Mouse (Mus musculus): ENCODE results near the gene Pgbd5. TPM values are rescaled to one million over a fixed set of nuclear protein-coding genes. Genes with fewer than 3 reads are reported as not detected.

The Pgbd5 gene
- polyA plus RNA-seq, 1 experiment, result 0.13 TPM

DNA sequence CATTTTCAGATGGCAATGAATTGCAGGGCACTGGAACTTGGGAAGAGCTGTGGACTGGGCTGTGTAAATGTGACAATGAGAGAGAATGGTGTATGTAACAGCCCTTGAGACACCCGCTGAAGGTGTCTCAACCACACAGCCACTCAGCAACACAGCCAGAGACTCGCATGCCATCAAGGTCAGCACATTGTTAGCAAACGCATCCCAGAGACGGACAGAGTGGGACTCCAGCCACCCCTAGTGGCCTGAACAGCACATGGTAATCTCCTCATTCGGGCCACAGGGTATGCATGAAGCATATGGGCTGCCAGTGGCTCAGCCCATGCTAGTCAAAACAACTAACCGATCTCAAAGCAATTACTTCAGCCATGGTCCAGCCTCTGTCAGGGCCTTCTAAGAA is 60.2 kb downstream of the Pgbd5 start:
- no peaks in the 10 kb centered on the region for H3K9me3 ChIP-seq
- H3K27me3 ChIP-seq (replicated peaks), result peaks cover 58% of the 10 kb centered on the region
- H3K4me3 ChIP-seq (replicated peaks), result no peak overlapping the region
- H3K4me1 ChIP-seq, result peaks cover 32% of the 10 kb centered on the region
- no peak for TF ChIP-seq GATA1 (IDR thresholded peaks at IDR 0.05; ENCODE audit: borderline replicate concordance, low read length)
- no peak for TF ChIP-seq FLI1 (IDR thresholded peaks at IDR 0.05; ENCODE audit: low read length)
- H3K36me3 ChIP-seq (replicated peaks; ENCODE audit: low read length), result no peaks in the 10 kb centered on the region

DNA sequence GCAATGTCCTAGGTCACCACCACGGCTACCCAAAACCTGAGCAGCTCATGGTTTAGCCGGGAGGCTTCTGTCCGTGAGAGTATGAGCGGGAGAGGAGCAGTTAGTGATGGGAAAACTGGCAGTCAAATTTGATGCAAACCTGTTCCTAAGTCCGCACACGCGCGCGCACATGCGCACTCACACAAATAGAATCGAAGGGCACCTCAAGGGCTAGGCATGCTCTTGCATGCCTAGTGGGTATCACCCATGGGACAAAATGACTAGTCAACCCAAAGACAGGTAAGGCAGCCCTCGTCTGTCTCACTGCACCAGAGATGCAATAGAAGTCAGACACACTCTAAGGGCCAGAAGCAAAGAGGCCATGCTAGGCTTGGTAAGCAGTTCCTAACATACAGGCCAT is 63.1 kb downstream of the Pgbd5 start:
- Histone ChIP-seq H3K27me3 (replicated peaks) (peaks cover 43% of the 10 kb centered on the region), H3K4me1 (peaks cover 44% of the 10 kb centered on the region), H3K36me3 (replicated peaks; ENCODE audit: low read length) (no peaks in the 10 kb centered on the region)

DNA sequence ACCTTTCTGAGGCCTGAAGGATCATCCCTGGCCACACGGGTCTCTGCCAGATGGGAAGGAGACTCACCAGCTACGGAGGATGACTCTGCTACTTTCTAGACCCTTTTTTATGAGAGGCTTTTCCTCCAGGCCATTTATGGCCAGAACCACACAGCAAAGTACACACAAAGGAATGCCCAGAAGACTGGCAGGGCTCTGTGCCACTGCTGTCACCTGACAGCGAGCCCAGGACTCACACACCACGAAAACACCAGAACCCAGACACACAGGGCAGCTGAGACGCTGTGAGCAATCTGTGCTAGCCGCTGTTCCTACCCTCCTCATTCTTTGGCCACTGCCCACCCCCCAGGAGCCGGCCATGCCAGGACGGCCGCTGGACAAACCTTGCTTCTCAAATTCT is 63.7 kb downstream of the Pgbd5 start:
- peaks cover 44% of the 10 kb centered on the region for H3K4me1 ChIP-seq
- no peaks in the 10 kb centered on the region for H3K36me3 ChIP-seq (replicated peaks; ENCODE audit: low read length)
- H3K9me3 ChIP-seq, result no peaks in the 10 kb centered on the region
- TF ChIP-seq GATA1 (IDR thresholded peaks at IDR 0.05; ENCODE audit: borderline replicate concordance, low read length) (no peak), FLI1 (IDR thresholded peaks at IDR 0.05; ENCODE audit: low read length) (no peak)
- no peak overlapping the region for H3K4me3 ChIP-seq (replicated peaks)
- H3K27me3 ChIP-seq (replicated peaks), result peaks cover 45% of the 10 kb centered on the region

More for the DNA sequence above, 63.1 kb downstream of the Pgbd5 start:
- no peak for TF ChIP-seq GATA1 (IDR thresholded peaks at IDR 0.05; ENCODE audit: borderline replicate concordance, low read length)
- no peak for TF ChIP-seq FLI1 (IDR thresholded peaks at IDR 0.05; ENCODE audit: low read length)
- Histone ChIP-seq H3K4me3 (replicated peaks) (no peak overlapping the region), H3K9me3 (no peaks in the 10 kb centered on the region)

DNA sequence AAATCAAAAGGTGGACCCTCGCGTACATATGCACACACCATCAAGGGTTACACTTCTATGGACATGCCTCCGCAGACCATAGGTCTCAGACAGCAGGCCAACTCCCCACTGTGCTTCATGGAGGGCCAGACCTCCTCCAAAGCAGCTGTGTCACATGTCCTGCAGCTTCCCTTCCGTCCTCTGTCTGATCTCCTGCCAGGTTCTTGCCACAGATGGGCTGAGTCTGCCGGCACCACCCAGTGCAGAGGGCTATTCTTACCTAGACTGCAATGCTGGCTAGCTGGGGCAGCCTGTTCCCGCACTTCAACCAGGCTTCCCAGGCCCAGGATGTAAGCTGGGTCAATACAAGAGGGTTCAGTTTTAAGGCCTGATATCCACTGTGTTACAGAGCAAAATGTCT is 64.3 kb downstream of the Pgbd5 start:
- peaks cover 44% of the 10 kb centered on the region for H3K4me1 ChIP-seq
- TF ChIP-seq GATA1 (IDR thresholded peaks at IDR 0.05; ENCODE audit: borderline replicate concordance, low read length), result no peak
- no peak for TF ChIP-seq FLI1 (IDR thresholded peaks at IDR 0.05; ENCODE audit: low read length)
- H3K36me3 ChIP-seq (replicated peaks; ENCODE audit: low read length), result no peaks in the 10 kb centered on the region
- peaks cover 44% of the 10 kb centered on the region for H3K27me3 ChIP-seq (replicated peaks)
- no peaks in the 10 kb centered on the region for H3K9me3 ChIP-seq
- peak overlapping the region; percentile 59 for H3K4me3 ChIP-seq (replicated peaks)

DNA sequence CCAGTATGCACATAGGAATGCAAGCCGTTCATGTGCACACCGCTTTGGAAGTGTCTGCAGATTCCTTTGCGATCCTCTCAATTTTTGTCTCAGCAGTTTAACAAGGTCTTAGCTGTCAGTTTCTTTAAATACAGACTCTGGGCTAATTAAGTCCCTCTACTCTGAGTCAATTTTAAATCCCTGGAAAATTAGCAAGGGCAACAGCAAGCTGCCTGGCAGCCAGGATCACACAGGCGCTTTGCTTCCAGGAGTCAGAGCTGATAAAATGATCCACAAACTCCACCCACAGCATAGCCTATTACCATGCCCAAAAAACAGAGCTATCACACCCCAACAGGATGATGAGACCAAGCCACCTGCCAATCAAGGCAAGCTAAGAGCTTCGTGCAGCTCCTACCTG is 65.7 kb downstream of the Pgbd5 start:
- TF ChIP-seq FLI1 (IDR thresholded peaks at IDR 0.05; ENCODE audit: low read length) (no peak), GATA1 (IDR thresholded peaks at IDR 0.05; ENCODE audit: borderline replicate concordance, low read length) (no peak)
- Histone ChIP-seq H3K9me3 (no peaks in the 10 kb centered on the region), H3K4me1 (peaks cover 44% of the 10 kb centered on the region), H3K36me3 (replicated peaks; ENCODE audit: low read length) (no peaks in the 10 kb centered on the region), H3K27me3 (replicated peaks) (peaks cover 39% of the 10 kb centered on the region), H3K4me3 (replicated peaks) (no peak overlapping the region)

DNA sequence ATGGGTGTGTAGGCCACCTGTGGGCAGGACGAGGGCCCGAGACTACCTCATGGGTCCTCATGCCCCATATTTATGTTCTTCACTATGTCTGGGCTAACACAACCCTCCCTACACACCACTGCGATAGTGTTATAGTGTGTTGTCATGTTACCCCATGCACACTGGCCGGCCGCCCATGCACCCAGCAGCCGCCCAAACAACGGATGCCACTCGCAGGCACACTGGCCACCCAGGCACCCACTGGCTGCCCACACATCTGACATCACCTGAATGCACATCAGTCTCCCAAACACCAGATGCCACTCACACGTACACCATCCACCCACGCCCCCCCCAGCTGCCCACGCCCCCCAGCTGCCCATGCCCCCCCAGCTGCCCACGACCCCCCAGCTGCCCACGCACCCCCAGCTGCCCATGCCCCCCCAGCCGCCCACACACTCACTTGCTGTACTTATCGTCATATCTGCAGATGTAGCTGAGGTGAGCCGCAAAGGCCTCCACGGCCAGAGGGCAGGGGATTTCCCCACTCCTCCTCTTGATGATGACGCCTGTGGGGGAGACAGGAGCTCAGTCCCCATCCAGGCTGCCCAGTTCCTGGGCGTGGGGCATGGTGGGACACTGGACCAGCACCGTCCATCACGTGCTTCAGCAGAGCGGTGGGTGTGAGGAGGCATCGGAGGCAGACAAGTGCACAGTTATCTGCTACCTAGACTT is 67.9 kb downstream of the Pgbd5 start:
- Histone ChIP-seq H3K27me3 (replicated peaks) (peaks cover 31% of the 10 kb centered on the region), H3K36me3 (replicated peaks; ENCODE audit: low read length) (no peaks in the 10 kb centered on the region), H3K4me3 (replicated peaks) (peak overlapping the region; percentile 30), H3K9me3 (no peaks in the 10 kb centered on the region), H3K4me1 (peaks cover 43% of the 10 kb centered on the region)
- TF ChIP-seq FLI1 (IDR thresholded peaks at IDR 0.05; ENCODE audit: low read length), result no peak
- TF ChIP-seq GATA1 (IDR thresholded peaks at IDR 0.05; ENCODE audit: borderline replicate concordance, low read length), result no peak

DNA sequence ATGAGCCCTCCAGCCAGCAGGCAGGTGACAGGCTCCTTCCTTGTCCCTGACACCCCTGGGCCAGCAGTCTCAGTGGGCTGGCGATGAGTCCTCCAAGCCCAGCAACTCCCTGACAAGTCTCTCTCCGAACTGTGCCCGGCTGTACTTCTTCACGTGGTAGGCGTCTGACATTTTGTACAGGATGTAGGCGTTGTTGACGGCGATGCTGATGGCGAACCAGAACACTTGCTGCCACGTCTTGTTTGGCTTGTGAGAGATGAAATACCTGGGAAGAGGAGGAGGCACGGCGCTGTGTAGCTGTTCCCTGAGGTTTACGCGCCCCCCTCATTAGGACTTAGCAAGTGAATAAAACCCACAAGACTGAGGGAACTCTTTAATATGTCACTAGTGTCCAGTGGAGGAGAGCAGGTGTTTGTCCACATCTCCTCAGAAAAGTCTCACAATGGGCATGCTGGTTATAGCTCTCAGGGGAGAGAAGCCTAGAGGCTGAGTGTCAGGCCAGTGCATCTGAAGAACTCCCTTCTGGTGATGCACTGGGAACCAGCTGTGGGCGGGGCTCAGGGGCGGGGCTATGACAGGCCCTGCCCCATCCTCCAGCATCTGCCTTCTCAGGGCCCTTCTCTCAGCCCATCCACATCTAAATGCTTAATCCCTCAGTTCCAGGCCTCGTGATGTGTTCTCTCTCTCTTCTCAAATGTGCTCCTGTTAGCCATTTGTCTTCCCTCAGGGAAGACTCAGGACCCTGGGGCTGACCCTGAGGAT is 68.9 kb downstream of the Pgbd5 start:
- no peaks in the 10 kb centered on the region for H3K9me3 ChIP-seq
- no peaks in the 10 kb centered on the region for H3K36me3 ChIP-seq (replicated peaks; ENCODE audit: low read length)
- TF ChIP-seq GATA1 (IDR thresholded peaks at IDR 0.05; ENCODE audit: borderline replicate concordance, low read length) (no peak), FLI1 (IDR thresholded peaks at IDR 0.05; ENCODE audit: low read length) (no peak)
- no peak overlapping the region for H3K4me3 ChIP-seq (replicated peaks)
- H3K4me1 ChIP-seq, result peaks cover 35% of the 10 kb centered on the region
- peaks cover 29% of the 10 kb centered on the region for H3K27me3 ChIP-seq (replicated peaks)

DNA sequence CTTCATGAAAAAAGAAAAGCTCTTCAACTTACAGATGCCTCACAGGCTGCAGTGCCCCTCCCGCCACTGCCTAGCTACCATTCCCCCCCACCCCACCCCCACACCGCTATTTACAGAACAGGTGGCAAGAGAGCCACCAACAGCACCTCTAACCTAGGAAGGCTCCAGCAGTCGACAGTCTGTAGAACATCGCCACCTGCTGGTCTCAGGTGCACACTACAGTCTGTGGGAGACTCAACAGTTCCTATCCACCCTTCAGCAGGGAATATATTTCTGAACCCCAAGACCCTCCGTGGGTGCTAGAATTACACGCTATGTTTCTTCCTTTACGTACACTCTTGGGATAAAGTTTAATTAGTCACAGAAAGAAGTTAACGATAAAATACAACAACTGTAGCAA is 71.2 kb downstream of the Pgbd5 start:
- H3K27me3 ChIP-seq (replicated peaks), result peaks cover 28% of the 10 kb centered on the region
- H3K36me3 ChIP-seq (replicated peaks; ENCODE audit: low read length), result no peaks in the 10 kb centered on the region
- peaks cover 13% of the 10 kb centered on the region for H3K4me1 ChIP-seq
- H3K9me3 ChIP-seq, result no peaks in the 10 kb centered on the region
- H3K4me3 ChIP-seq (replicated peaks), result no peak overlapping the region
- TF ChIP-seq GATA1 (IDR thresholded peaks at IDR 0.05; ENCODE audit: borderline replicate concordance, low read length), result no peak
- no peak for TF ChIP-seq FLI1 (IDR thresholded peaks at IDR 0.05; ENCODE audit: low read length)

GRCm38 (mm10) chr8:124363337-124363736 is 76.1 kb downstream of the Pgbd5 start:
- TF ChIP-seq FLI1 (IDR thresholded peaks at IDR 0.05; ENCODE audit: low read length) (no peak), GATA1 (IDR thresholded peaks at IDR 0.05; ENCODE audit: borderline replicate concordance, low read length) (no peak)
- peaks cover 39% of the 10 kb centered on the region for H3K27me3 ChIP-seq (replicated peaks)

DNA sequence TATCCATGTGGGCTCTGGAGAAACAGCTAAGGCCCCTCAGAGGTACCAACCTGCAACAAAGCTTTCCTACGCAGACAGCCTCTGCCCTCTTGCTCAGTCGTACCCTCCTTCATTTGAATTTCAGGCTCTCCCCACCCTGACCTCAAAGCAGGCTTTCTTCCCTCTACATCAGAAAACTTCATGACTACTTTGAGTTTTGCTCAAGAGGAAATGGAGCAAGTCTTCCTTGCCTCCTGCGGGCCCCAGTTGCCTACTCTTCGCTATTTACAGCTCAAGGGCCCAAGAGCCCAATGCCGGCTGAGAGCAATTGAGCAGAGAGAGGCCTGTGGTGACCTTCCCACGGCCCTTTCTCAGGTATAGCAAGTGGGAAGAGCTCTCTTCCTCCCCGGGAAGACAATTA is 76.9 kb downstream of the Pgbd5 start:
- Histone ChIP-seq H3K36me3 (replicated peaks; ENCODE audit: low read length) (no peaks in the 10 kb centered on the region), H3K27me3 (replicated peaks) (peaks cover 39% of the 10 kb centered on the region), H3K4me1 (peaks cover 3% of the 10 kb centered on the region), H3K9me3 (peaks cover 4% of the 10 kb centered on the region; the same call in 1 of the 2 replicates), H3K4me3 (replicated peaks) (no peak overlapping the region)
- TF ChIP-seq GATA1 (IDR thresholded peaks at IDR 0.05; ENCODE audit: borderline replicate concordance, low read length) (no peak), FLI1 (IDR thresholded peaks at IDR 0.05; ENCODE audit: low read length) (no peak)

More at GRCm38 (mm10) chr8:124363337-124363736, 76.1 kb downstream of the Pgbd5 start:
- H3K4me3 ChIP-seq (replicated peaks), result no peak overlapping the region
- H3K4me1 ChIP-seq, result peaks cover 10% of the 10 kb centered on the region
- H3K9me3 ChIP-seq, result peaks cover 4% of the 10 kb centered on the region; the same call in 1 of the 2 replicates
- H3K36me3 ChIP-seq (replicated peaks; ENCODE audit: low read length), result no peaks in the 10 kb centered on the region
